Mouse (Mus musculus): ENCODE measurements at regions not wholly inside any gene's neighbourhood (a gene's known extent, or its start where the extent isn't known, plus 50 kb on each side); places are given as distances from the start of the nearest gene placed in this dataset.
A peak's percentile ranks its signal among the peaks of the same experiment; 100 is the strongest.
"Not testable (repeated sequence)": the region's sequence is repeated elsewhere in the genome, so short reads cannot be mapped to it uniquely, and the experiment has no call there.

DNA sequence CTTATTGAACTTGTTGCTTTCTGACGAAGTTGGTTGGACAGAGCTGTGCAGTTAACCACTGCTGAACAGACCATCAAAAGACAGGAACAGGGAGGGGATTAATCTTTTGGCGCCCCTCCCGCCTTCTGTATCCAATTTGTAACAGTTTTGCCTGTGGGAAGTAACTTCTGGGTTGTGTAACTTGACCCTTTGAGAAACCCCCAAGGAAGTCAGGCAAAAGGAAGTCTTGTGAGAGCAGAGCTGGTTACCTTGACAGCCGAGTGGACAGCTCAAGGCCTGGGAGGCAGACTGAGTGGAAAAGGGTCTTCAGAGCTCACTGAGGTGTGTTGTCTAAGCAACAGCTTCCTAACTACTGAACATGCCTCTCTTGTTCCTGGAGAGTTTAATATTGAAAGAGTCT, 75.8 kb upstream of the Hao2 start:
- DNase-seq (ENCODE audit: low spot score in 2 of 2): no peak

DNA sequence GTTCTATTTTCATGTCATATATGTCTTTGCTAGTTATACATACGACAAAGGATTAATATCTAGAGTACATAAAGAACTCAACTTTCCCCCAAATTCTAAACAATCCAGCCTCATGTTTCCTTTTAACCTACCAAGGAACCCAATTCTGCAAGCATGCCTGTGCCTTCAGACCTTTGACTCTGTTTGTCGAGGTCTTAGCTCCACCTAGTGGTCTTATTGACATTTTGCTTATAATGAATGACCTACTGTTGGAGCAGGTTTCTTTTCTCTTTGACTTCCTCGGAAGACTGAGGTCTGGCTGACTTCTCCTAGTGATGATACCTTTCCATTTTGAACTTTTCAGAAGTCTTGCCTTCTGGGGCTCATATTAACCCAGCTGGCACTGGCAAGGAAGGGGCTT, 82.7 kb upstream of the Hao2 start:
- DNase-seq (ENCODE audit: low spot score in 2 of 2): no peak

DNA sequence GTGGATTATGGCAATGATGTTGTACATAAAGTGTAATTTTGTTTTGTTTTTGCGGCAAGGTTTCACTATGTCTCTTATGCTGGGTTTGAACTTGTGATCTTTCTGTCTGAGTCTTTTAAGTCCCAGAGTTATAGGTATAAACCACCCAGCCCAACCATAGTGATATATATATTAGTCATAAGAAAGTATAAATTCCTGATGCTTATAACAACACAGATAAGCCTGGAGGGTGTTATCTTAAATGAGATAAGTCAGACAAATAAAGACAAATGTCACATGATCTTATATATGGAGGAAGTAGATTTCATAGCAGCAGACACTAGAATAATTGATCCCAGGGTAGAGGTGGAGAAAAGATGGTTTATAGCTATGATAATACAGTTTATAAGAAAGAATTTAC, 89.7 kb upstream of the Hao2 start:
- no peak for DNase-seq (ENCODE audit: low spot score in 2 of 2)

DNA sequence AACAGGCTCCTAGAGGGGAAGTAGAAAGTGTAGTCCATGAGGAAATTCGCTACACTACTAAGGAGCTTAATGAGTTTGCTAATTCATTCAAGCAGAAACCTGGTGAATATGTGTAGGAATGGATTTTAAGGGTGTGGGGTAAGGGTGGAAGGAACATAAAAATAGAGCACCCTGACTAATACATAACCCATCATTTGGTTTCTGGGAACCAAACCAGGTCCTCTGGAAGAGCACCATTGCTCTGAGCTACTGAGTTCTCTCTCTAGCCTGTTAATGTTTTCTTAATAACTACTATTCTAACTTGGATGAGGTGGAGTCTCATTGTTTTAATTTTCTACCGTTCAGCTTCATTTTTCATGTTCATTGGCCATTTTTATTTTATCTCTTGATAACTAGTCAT, 94.2 kb upstream of the Hao2 start:
- not testable (repeated sequence) for DNase-seq (ENCODE audit: low spot score in 2 of 2)

DNA sequence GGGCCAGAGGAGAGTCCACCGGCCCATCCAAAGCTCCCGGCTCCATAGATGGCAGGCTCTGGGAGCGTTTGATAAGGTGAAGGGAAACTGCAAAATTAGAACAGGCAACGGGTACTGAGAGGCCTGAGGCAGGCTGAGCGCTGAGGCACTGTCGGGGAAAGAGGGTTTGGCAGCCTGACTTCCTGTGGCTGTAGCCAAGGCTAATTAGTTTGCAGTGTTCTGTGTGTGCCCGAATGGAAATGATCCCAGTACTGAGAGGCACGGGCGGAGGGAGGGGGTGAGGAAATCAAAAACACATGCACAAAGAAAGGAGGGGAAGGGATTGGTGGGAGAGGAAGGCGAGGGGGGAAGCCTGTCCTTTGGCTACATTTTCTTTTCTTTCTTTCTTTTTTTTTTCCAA, 97.8 kb upstream of the Hao2 start:
- DNase-seq (ENCODE audit: low spot score in 2 of 2): peak; percentile 52 to 66

DNA sequence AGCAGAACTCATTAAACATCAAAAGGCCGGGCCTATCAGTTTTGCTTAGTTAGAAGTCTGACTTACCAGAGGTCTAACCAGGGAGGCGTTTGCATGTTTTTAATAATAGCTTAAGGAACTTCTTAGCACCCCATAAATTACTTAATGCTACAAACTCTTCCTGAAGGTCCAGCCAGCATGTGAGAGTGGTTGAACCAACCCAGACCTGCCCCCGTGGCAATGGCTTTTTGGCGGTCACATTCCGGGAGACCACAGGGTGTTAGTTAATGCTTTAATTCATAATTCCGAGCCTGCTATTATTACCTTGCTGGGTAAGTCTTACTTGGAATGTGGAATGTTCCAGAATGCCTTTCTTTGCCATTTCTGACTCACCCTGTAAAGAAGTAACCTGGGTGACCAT, 98.2 kb upstream of the Hao2 start:
- DNase-seq (ENCODE audit: low spot score in 2 of 2): no peak

DNA sequence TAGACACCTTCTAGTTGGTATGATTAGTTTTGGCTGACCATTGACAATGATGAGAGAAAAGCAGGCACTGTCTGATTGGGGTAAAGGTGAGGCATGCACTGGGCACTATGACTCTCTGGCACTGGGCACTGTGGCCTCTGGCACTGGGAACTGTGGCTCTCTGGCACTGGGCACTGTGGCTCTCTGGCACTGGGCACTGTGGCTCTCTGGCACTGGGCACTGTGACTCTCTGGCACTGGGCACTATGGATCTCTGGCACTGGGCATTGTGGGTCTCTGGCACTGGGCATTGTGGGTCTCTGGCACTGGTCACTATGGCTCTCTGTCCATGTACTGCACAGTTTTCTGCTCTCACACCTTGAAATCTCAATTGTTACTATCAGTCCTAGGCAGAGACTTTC, 101.0 kb upstream of the Hao2 start:
- DNase-seq (ENCODE audit: low spot score in 2 of 2): peak in 1 of 2 experiments; percentile 28

DNA sequence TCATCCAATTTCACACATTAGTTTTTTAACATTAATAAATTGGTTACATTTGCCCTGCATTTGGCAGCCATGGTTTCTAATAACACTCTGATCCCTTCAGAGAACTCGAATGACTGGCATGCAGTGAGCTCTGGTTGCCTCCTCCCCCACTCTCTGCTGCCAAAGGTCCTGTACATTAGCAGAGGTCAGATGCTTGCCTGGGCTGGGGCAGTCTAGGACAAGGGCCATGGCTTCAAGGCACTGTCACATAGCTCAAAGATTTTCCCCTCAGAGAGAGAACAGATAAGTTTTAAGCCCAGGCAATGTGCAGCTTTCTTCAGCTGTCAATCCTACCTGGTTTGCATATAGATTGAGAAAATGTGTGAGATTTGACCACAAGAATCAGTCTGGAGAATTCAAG, 110.2 kb upstream of the Wars2 start:
- no peak for DNase-seq (ENCODE audit: low spot score in 2 of 2)

DNA sequence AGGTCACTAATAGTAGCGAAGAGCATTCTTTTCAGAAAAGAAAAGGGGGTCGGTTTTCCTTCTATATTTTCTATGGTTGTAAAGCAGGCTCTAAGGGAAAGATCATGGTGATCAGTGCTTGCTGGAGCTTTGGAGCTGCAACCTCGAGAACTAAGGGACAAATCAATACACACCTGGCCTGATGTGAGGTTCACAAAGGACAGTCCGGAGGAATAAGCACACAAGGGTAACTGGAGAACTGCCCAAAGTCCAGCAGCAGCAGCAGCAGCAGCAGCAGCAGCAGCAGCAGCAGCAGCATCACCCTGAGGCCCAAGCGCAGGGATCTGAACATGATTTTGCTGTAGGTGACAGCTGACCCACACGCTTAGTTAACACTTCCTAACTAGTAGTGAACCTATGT, 94.7 kb upstream of the Wars2 start:
- no peak for DNase-seq (ENCODE audit: low spot score in 2 of 2)

DNA sequence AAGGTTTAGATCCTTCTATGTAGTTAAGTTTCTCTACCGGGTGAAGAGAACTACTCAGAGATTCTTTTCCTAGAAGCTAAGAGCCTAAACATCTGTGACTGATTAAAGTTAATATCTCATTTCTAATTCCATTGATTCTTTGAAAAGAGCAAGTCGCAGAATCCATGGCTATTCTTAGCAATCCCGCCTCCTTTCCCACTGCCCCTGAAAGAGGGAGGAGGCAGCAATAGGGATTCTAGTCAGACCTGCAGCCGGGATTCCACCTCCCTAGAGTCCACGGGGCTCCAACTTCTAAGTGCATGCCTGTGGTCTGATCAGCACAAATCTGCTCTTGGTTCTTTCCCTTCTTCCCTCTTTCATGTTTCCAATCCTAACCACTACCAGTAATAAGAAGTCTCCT, 93.7 kb upstream of the Wars2 start:
- DNase-seq (ENCODE audit: low spot score in 2 of 2): no peak

DNA sequence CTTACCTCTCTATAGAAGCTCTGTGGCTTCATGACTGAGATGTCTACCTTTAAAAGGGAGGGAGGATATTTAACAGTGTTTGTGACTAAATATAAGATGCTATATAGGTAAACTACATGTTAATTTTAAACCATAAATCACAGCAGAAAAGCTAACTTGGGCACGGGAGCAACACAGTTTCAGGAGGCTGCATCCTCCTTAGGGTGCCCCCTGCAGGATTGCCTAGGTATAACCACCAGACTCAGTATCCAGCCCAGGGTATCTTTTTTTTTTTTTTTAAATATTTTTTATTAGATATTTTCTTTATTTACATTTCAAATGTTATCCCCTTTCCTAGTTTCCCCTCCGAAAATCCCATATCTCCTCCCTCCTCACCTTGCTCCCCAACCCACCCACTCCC, 91.6 kb upstream of the Wars2 start:
- DNase-seq (ENCODE audit: low spot score in 2 of 2): no peak

DNA sequence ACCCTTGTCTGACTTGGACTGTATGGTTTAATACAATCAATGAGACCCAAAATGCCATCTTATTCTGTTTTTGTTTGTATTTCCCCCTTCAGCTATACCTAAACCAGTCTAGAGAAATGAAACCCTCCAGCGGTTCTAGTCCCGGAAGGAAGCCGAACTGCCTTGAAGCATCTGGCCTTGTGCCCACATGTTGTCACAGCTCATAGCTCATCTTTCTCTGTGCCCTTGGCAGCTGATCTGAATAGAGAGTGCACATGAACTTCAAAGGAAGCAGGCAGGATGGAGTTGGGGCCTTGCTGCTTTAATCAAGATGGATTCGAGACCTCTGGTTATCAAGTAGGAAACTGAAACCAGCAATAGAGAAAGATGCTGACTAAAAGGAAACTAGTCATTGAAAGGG, 88.7 kb upstream of the Wars2 start:
- no peak for DNase-seq (ENCODE audit: low spot score in 2 of 2)

DNA sequence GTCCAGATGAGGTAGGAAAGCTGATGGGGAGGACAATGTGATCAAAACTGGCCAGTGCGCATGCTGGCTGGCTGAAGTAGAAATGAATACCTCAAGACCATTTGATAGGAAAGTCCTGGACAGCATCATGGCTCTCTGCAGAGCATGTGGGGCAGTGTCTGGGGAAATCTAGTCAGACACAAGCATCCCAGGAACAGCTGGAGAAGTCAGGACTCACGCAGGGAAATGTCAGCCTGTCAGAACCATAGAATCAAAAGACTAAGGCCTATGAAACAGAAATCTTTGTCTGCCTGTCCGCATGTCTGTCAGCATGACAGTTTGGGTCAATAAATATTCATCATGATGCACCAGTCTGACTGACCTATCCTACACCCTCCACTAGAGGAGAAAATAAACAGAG, 73.7 kb upstream of the Wars2 start:
- DNase-seq (ENCODE audit: low spot score in 2 of 2): no peak
